Mouse (Mus musculus): Measurements from ENCODE around the gene Iqsec1. TPM values are rescaled to one million over a fixed set of nuclear protein-coding genes. Genes with fewer than 3 reads are reported as not detected.

The Iqsec1 gene
- polyA plus RNA-seq, 1 experiment from 2014 or later: 14.6 TPM

- peaks cover 49% of the 10 kb centered on the region for H3K4me1 ChIP-seq (ENCODE audit: control insufficient read depth, insufficient read depth, low read length)
- H3K4me3 ChIP-seq (ENCODE audit: low read depth, low read length): peak overlapping the region; percentile 64
- no peaks in the 10 kb centered on the region for H3K9me3 ChIP-seq (ENCODE audit: control insufficient read depth, low read length)
- DNase-seq (ENCODE audit: low spot score, missing footprints) (peak; percentile 84), ATAC-seq (ENCODE audit: low FRiP score) (peak; percentile 70)
- peak overlapping the region; percentile 31 for H3K27ac ChIP-seq (ENCODE audit: low read depth, low read length)
- H3K36me3 ChIP-seq (ENCODE audit: control insufficient read depth, insufficient read depth, low read length): no peaks in the 10 kb centered on the region
- H3K4me2 ChIP-seq: peak overlapping the region; percentile 88
- peak overlapping the region; percentile 77 for H3K9ac ChIP-seq (ENCODE audit: low read length)
- 64% methylated on average over 4 of the region's 4 CpGs for WGBS
- no peaks in the 10 kb centered on the region for H3K27me3 ChIP-seq (ENCODE audit: control insufficient read depth, insufficient read depth, low read length)
Observed at GRCm38 (mm10) chr6:90715245-90715905, 273.1 kb downstream of the Iqsec1 start.

GRCm38 (mm10) chr6:90713650-90714049, 274.8 kb downstream of the Iqsec1 start:
- no peak overlapping the region for H3K4me2 ChIP-seq
- no peak for DNase-seq (ENCODE audit: low spot score, missing footprints)
- H3K27me3 ChIP-seq (ENCODE audit: control insufficient read depth, insufficient read depth, low read length): no peaks in the 10 kb centered on the region
- no peak overlapping the region for H3K9ac ChIP-seq (ENCODE audit: low read length)
- WGBS: 43% methylated on average over 3 of the region's 3 CpGs
- H3K27ac ChIP-seq (ENCODE audit: low read depth, low read length): 0 out of 2 replicates have a peak overlapping the region, but pooled peaks have one; percentile 1
- H3K9me3 ChIP-seq (ENCODE audit: control insufficient read depth, low read length): no peaks in the 10 kb centered on the region
- H3K36me3 ChIP-seq (ENCODE audit: control insufficient read depth, insufficient read depth, low read length): no peaks in the 10 kb centered on the region
- no peak for ATAC-seq (ENCODE audit: low FRiP score)
- H3K4me1 ChIP-seq (ENCODE audit: control insufficient read depth, insufficient read depth, low read length): peaks cover 53% of the 10 kb centered on the region
- no peak overlapping the region for H3K4me3 ChIP-seq (ENCODE audit: low read depth, low read length)

GRCm38 (mm10) chr6:90712486-90713480, 275.7 kb downstream of the Iqsec1 start:
- no peaks in the 10 kb centered on the region for H3K36me3 ChIP-seq (ENCODE audit: control insufficient read depth, insufficient read depth, low read length)
- H3K9me3 ChIP-seq (ENCODE audit: control insufficient read depth, low read length): no peaks in the 10 kb centered on the region
- peaks cover 53% of the 10 kb centered on the region for H3K4me1 ChIP-seq (ENCODE audit: control insufficient read depth, insufficient read depth, low read length)
- DNase-seq (ENCODE audit: low spot score, missing footprints): peak; percentile 87
- no peak overlapping the region for H3K4me3 ChIP-seq (ENCODE audit: low read depth, low read length)
- no peak for ATAC-seq (ENCODE audit: low FRiP score)
- peak overlapping the region; percentile 79 for H3K27ac ChIP-seq (ENCODE audit: low read depth, low read length)
- H3K4me2 ChIP-seq: no peak overlapping the region
- no peaks in the 10 kb centered on the region for H3K27me3 ChIP-seq (ENCODE audit: control insufficient read depth, insufficient read depth, low read length)
- 74% methylated on average over 8 of the region's 8 CpGs for WGBS
- H3K9ac ChIP-seq (ENCODE audit: low read length): 0 out of 2 replicates have a peak overlapping the region, but pooled peaks have one; percentile 16

GRCm38 (mm10) chr6:90712063-90712462, 276.4 kb downstream of the Iqsec1 start:
- Histone ChIP-seq H3K4me2 (peak overlapping the region; percentile 10; the same call in 1 of the 2 replicates), H3K9me3 (ENCODE audit: control insufficient read depth, low read length) (no peaks in the 10 kb centered on the region), H3K27ac (ENCODE audit: low read depth, low read length) (peak overlapping the region; percentile 79), H3K9ac (ENCODE audit: low read length) (0 out of 2 replicates have a peak overlapping the region, but pooled peaks have one; percentile 16), H3K36me3 (ENCODE audit: control insufficient read depth, insufficient read depth, low read length) (no peaks in the 10 kb centered on the region), H3K4me3 (ENCODE audit: low read depth, low read length) (no peak overlapping the region), H3K27me3 (ENCODE audit: control insufficient read depth, insufficient read depth, low read length) (no peaks in the 10 kb centered on the region), H3K4me1 (ENCODE audit: control insufficient read depth, insufficient read depth, low read length) (peaks cover 53% of the 10 kb centered on the region)
- no peak for DNase-seq (ENCODE audit: low spot score, missing footprints)
- 40% methylated on average over 3 of the region's 3 CpGs for WGBS
- no peak for ATAC-seq (ENCODE audit: low FRiP score)

DNA sequence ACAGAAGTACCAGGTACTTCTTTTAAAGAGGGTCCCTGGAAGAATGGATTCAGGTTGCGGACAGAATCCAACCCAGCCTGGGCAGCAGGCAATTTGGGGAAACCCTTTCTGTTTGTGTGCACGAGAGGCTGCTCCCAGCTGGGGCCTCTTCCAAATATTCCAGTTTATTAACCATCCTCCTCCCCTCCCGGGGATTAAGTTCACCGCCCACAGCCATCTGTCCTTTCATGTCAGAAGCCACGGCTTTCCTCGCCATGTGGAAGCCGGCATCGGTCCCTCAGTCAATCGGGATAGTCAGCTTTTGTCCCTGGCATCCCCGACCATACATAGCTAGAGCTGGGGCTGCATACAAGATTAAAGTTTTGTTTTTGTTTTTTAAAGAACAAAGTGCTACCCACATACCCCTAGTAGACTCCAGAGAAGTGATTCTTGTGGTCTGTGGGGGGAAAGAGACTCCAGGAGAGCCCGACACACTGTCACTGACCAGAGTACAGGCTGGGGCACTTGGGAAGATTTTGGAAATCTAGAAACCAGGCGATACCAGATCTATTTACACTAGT, 276.9 kb downstream of the Iqsec1 start:
- Histone ChIP-seq H3K27ac (ENCODE audit: low read depth, low read length) (peak overlapping the region; percentile 79), H3K9me3 (ENCODE audit: control insufficient read depth, low read length) (no peaks in the 10 kb centered on the region), H3K4me1 (ENCODE audit: control insufficient read depth, insufficient read depth, low read length) (peaks cover 53% of the 10 kb centered on the region), H3K9ac (ENCODE audit: low read length) (peak overlapping the region; percentile 36; the same call in 1 of the 2 replicates), H3K4me3 (ENCODE audit: low read depth, low read length) (no peak overlapping the region), H3K27me3 (ENCODE audit: control insufficient read depth, insufficient read depth, low read length) (no peaks in the 10 kb centered on the region), H3K36me3 (ENCODE audit: control insufficient read depth, insufficient read depth, low read length) (no peaks in the 10 kb centered on the region), H3K4me2 (peak overlapping the region; percentile 28)
- WGBS: 18% methylated on average over 12 of the region's 12 CpGs
- ATAC-seq (ENCODE audit: low FRiP score) (no peak; the same call in 1 of the 2 replicates), DNase-seq (ENCODE audit: low spot score, missing footprints) (peak; percentile 91)

DNA sequence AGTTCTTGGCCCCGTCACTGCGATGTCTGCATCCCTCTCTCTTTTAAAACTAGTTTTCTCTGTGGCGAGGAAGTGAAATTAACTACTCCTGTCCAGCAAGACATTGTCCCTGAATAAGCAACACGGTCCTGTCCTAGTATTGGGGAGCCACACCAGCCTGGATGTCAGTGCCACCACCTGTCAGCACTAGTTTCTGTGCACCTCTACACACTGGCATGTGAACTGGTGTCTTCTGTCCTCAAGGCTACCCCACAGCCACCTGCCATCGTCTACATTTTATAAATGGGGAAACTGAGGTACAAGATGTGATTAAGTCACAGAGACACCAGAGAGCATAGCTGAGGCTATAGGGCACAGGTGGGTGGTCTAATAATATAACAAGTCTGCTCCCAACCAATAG, 277.7 kb downstream of the Iqsec1 start:
- H3K27ac ChIP-seq (ENCODE audit: low read depth, low read length): peak overlapping the region; percentile 40
- no peaks in the 10 kb centered on the region for H3K9me3 ChIP-seq (ENCODE audit: control insufficient read depth, low read length)
- H3K4me3 ChIP-seq (ENCODE audit: low read depth, low read length): no peak overlapping the region
- no peak overlapping the region for H3K9ac ChIP-seq (ENCODE audit: low read length)
- H3K4me1 ChIP-seq (ENCODE audit: control insufficient read depth, insufficient read depth, low read length): peaks cover 48% of the 10 kb centered on the region
- no peak overlapping the region for H3K4me2 ChIP-seq
- H3K36me3 ChIP-seq (ENCODE audit: control insufficient read depth, insufficient read depth, low read length): no peaks in the 10 kb centered on the region
- WGBS: 88% methylated on average over 5 of the region's 5 CpGs
- DNase-seq (ENCODE audit: low spot score, missing footprints): no peak
- no peaks in the 10 kb centered on the region for H3K27me3 ChIP-seq (ENCODE audit: control insufficient read depth, insufficient read depth, low read length)
- no peak for ATAC-seq (ENCODE audit: low FRiP score)

DNA sequence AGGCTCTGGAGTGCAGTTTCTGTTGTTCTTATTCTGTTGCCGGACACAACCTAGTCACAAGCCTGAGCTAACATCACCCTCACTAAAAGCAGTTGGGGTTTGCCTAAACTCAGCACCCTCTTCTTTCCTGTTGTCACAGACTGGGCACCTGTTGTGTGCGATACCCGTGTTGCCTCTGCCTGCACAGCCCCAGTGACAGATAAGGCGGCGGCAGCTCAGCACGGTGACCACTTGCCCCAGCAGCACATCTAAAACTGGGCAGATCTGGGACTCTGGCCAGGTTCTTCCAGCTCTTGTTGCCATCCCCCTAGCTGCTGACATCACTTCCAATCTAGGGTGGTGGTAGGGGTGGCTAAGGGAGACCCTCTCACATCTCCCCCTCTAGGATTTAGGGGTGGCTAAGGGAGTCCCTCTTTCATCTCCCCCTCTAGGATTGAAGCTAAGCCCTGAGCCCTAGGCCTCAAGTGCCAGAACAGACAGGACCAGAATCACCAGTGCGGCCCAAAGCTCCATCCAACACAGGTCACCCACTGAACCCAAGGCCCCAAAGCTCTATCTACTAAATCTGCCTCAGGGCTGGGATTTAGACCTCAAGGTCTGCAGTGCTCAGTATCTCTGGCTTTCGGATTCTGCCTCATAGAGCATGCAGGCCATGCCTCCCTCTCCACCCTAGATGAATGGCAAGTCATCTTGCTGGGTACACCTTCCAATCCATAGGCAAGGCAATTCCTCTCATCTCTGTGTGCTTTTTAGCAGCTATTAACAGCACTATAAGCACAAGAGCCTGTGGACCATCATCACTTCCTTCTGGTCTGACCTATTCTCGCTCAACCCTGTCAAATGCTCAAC, 278.3 kb downstream of the Iqsec1 start:
- Histone ChIP-seq H3K27me3 (ENCODE audit: control insufficient read depth, insufficient read depth, low read length) (no peaks in the 10 kb centered on the region), H3K27ac (ENCODE audit: low read depth, low read length) (no peak overlapping the region), H3K4me1 (ENCODE audit: control insufficient read depth, insufficient read depth, low read length) (peaks cover 42% of the 10 kb centered on the region), H3K4me2 (no peak overlapping the region), H3K36me3 (ENCODE audit: control insufficient read depth, insufficient read depth, low read length) (no peaks in the 10 kb centered on the region), H3K9me3 (ENCODE audit: control insufficient read depth, low read length) (no peaks in the 10 kb centered on the region), H3K4me3 (ENCODE audit: low read depth, low read length) (no peak overlapping the region), H3K9ac (ENCODE audit: low read length) (no peak overlapping the region)
- 89% methylated on average over 9 of the region's 9 CpGs for WGBS
- ATAC-seq (ENCODE audit: low FRiP score): no peak
- no peak for DNase-seq (ENCODE audit: low spot score, missing footprints)

- no peak overlapping the region for H3K9ac ChIP-seq (ENCODE audit: low read length)
- H3K36me3 ChIP-seq (ENCODE audit: control insufficient read depth, insufficient read depth, low read length): no peaks in the 10 kb centered on the region
- no peaks in the 10 kb centered on the region for H3K27me3 ChIP-seq (ENCODE audit: control insufficient read depth, insufficient read depth, low read length)
- H3K27ac ChIP-seq (ENCODE audit: low read depth, low read length): no peak overlapping the region
- H3K9me3 ChIP-seq (ENCODE audit: control insufficient read depth, low read length): no peaks in the 10 kb centered on the region
- no peak for ATAC-seq (ENCODE audit: low FRiP score)
- DNase-seq (ENCODE audit: low spot score, missing footprints): no peak
- H3K4me2 ChIP-seq: no peak overlapping the region
- peaks cover 42% of the 10 kb centered on the region for H3K4me1 ChIP-seq (ENCODE audit: control insufficient read depth, insufficient read depth, low read length)
- H3K4me3 ChIP-seq (ENCODE audit: low read depth, low read length): no peak overlapping the region
Observed at GRCm38 (mm10) chr6:90708061-90708618, 280.3 kb downstream of the Iqsec1 start.
